Mouse (Mus musculus): ENCODE measurements around the gene Slc9b1.

- TF ChIP-seq EP300 (IDR thresholded peaks at IDR 0.05; ENCODE audit: insufficient read depth, low read depth, low read length) (no peak), CTCF (IDR thresholded peaks at IDR 0.05) (no peak)
These were observed 69.4 kb downstream of the Slc9b1 start for GRCm38 (mm10) chr3:135417245-135417644.
